Mouse (Mus musculus) E14TG2a.4 (cell line): ENCODE measurements around the gene Trpm6.

Experiments
- H3K27me3 ChIP-seq: 2 replicates; pipeline ENCODE4 v1.6.1; 2014; ENCODE audit warnings: low read length, control low read depth; ENCODE audit not compliant: insufficient read depth
- H3K36me3 ChIP-seq: 2 replicates; pipeline ENCODE4 v1.6.1; 2014; ENCODE audit warnings: low read length, control low read depth; ENCODE audit not compliant: insufficient read depth
- H3K4me1 ChIP-seq: replicated peaks from 2 replicates; pipeline ENCODE4 v1.6.1; 2014; ENCODE audit warnings: low read depth, low read length, control low read depth
- H3K4me3 ChIP-seq: replicated peaks from 2 replicates; pipeline ENCODE4 v1.5.1; 2014; ENCODE audit warnings: mild to moderate bottlenecking, low read length
- H3K9me3 ChIP-seq: 2 replicates; pipeline ENCODE4 v1.6.1; 2014; ENCODE audit warnings: low read length, control low read depth
- CTCF ChIP-seq: conservative IDR thresholded peaks from 2 replicates; pipeline ENCODE4 v1.5.1; 2014; ENCODE audit warnings: low read length
- NANOG ChIP-seq: IDR thresholded peaks from 2 replicates; pipeline ENCODE4 v1.6.1; 2014; ENCODE audit warnings: borderline replicate concordance, low read length, mixed read lengths
- POU5F1 ChIP-seq: IDR thresholded peaks from 2 replicates; pipeline ENCODE4 v1.6.1; 2014; ENCODE audit warnings: low read length, borderline replicate concordance

The Trpm6 gene

DNA sequence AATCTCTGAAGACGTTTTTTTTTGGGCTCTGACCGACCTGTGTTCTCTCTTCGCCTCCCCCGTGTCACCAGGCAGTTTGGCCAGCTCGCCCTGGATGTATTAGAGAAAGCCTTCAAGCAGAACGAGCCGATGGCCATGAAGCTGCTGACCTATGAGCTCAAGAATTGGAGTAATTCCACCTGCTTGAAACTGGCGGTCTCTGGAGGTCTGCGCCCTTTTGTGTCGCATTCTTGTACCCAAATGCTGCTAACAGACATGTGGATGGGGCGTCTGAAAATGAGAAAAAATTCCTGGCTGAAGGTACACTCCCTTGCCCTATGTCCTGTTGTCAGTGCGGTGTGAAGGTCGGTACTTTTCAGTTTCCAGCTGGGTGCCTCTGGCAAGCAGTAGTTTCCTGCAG lies 65.4 kb downstream of the Trpm6 start:
- TF ChIP-seq POU5F1 (no peak), CTCF (no peak), NANOG (no peak)
- no peak overlapping the region for H3K4me3 ChIP-seq
- no peaks in the 10 kb centered on the region for H3K27me3 ChIP-seq
- H3K4me1 ChIP-seq: no peaks in the 10 kb centered on the region
- no peaks in the 10 kb centered on the region for H3K36me3 ChIP-seq
- no peaks in the 10 kb centered on the region for H3K9me3 ChIP-seq

DNA sequence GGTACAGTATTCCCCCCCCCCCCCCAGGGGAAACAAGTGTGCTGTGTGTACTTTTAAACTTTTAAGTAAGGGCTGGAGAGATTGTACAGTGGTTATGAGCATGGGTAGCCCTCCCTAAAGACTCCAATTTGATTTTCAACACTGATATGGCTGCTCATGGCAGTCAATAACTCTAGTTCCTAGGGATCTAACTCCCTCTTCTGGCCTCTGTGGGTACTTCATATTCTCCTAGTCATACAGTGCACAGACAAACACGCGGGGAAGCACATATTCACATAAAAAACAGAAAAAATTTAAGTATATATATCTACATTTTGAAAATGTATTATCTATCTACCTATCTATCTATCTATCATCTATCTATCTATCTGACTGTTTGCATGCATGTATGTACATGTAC lies 67.6 kb downstream of the Trpm6 start:
- Histone ChIP-seq H3K9me3 (no peaks in the 10 kb centered on the region), H3K4me3 (no peak overlapping the region), H3K27me3 (no peaks in the 10 kb centered on the region), H3K4me1 (no peaks in the 10 kb centered on the region), H3K36me3 (no peaks in the 10 kb centered on the region)
- TF ChIP-seq POU5F1: no peak
- TF ChIP-seq CTCF: peak; percentile 46

DNA sequence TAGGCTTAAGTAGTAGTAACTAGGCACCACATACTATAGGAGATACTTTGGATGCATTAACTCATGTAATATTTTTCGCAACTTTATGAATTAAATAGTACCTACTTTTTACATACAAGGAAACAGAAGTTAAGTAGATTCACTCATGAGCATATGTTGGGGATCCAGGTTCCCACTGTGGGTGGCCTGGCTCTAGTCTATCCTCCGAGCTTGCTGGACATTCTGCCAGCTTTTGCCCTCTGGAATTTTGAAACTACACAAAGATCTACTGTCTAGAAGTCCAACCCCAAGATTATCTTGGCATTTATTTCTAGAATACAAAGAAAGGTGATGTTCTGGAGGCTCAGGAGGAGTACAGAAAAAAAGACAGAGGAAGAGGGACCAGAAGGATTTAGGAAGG lies 78.8 kb downstream of the Trpm6 start:
- Histone ChIP-seq H3K4me1 (no peaks in the 10 kb centered on the region), H3K36me3 (no peaks in the 10 kb centered on the region), H3K9me3 (no peaks in the 10 kb centered on the region), H3K27me3 (no peaks in the 10 kb centered on the region), H3K4me3 (no peak overlapping the region)
- no peak for TF ChIP-seq NANOG
- no peak for TF ChIP-seq POU5F1
- TF ChIP-seq CTCF: no peak

DNA sequence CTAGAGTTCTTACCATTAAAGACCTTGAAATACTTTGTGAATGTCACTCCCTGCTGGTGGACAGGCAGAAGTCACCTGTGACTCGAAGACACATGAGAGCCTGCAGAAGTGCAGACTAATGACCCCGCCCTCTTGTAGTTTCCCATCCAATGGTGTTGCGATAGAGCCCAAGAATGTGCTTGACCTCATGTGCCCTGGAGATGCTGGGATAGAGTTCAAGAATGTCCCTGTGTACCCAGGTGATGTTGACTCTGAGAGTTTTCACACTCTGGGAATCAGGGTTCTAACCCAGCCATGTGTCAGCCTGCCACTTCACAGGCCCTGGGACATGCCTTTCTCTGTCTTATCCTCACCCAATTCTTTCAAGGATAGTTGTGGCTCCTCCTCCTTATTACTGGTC lies 81.4 kb downstream of the Trpm6 start:
- Histone ChIP-seq H3K36me3 (no peaks in the 10 kb centered on the region), H3K27me3 (no peaks in the 10 kb centered on the region), H3K4me1 (no peaks in the 10 kb centered on the region), H3K9me3 (no peaks in the 10 kb centered on the region), H3K4me3 (no peak overlapping the region)
- TF ChIP-seq POU5F1: no peak
- no peak for TF ChIP-seq CTCF
- TF ChIP-seq NANOG: no peak

DNA sequence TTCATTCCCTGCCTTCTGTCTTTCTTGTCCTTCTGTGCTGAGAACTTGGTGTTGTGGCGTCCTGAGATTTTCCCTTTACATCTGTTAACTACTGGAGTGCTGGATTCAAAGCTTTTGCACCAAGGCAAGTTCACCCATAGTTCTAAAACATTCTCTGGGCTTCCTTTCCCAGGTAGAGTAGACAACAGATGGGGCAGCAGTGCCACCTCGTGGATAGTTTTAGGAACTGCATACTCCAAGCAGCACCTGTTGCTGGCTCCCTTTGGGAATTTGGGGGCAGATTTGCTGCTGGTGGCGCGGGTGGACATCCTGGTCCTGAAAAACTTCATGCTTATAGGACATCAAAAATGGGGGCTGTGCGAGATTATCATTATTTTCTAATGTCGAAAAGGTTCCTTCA lies 85.2 kb downstream of the Trpm6 start:
- Histone ChIP-seq H3K4me1 (no peaks in the 10 kb centered on the region), H3K9me3 (no peaks in the 10 kb centered on the region), H3K36me3 (no peaks in the 10 kb centered on the region), H3K4me3 (no peak overlapping the region), H3K27me3 (no peaks in the 10 kb centered on the region; the same call in 1 of the 2 replicates)
- TF ChIP-seq CTCF: peak; percentile 93
- no peak for TF ChIP-seq POU5F1
- no peak for TF ChIP-seq NANOG

DNA sequence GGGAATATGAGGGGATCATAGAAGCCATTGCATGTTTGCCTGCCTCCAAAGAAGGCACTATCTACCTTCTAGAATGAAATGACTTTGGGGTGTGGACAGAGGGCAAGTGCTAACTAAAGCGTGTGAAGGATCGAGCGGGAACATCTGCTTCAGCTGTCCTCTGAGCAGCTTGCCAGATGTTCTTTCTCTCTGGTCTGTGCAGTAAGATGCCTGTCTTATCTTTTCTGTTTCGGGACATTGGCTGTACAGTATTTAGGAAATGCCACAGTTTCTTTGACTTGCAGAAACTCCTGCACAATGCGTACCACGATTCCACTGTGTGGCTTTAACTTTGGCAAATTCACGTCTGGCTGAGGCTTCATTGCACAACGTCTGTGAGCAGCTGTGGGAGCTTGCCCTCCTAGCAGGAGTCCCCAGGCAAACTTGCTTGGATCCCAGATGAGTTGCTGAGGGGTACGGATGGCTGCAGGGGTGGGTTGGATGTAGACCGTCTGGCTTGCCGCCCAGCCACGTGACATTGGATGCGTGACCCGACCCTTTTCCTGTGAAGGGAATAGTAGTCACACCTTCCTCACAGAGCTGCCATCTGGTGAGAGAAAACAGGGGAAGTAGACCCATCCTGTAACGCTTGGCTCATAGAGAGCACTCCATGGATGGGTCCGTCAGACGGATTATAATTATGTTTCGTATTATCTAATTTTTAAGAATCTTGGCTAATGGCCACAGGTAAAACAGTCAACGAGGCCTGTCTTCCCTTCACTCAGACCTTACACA lies 92.2 kb downstream of the Trpm6 start:
- TF ChIP-seq NANOG (no peak), POU5F1 (no peak), CTCF (no peak)
- H3K4me1 ChIP-seq: no peaks in the 10 kb centered on the region
- H3K4me3 ChIP-seq: no peak overlapping the region
- H3K27me3 ChIP-seq: peaks cover 12% of the 10 kb centered on the region
- no peaks in the 10 kb centered on the region for H3K36me3 ChIP-seq
- no peaks in the 10 kb centered on the region for H3K9me3 ChIP-seq

DNA sequence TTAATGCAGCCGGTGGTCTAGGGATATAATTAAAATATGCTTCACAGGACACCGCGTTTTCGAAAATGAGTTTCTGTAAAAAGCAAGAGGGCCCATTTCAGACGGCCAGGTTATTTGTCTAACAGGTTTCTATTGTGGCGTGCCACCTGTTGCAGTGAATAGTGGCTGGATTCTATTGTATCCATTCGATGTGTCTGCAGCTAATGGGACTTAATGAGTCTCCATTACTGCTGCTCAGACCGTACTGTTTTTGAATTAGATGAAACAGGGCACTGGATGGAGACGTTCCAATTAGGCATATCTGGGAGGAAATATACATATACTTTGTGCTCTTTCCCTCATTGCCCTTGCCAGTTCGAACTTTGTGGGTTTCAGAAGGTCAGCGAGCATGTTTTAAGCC lies 92.8 kb downstream of the Trpm6 start:
- TF ChIP-seq CTCF: no peak
- Histone ChIP-seq H3K4me1 (no peaks in the 10 kb centered on the region), H3K36me3 (no peaks in the 10 kb centered on the region), H3K4me3 (no peak overlapping the region), H3K27me3 (peaks cover 12% of the 10 kb centered on the region), H3K9me3 (no peaks in the 10 kb centered on the region)

DNA sequence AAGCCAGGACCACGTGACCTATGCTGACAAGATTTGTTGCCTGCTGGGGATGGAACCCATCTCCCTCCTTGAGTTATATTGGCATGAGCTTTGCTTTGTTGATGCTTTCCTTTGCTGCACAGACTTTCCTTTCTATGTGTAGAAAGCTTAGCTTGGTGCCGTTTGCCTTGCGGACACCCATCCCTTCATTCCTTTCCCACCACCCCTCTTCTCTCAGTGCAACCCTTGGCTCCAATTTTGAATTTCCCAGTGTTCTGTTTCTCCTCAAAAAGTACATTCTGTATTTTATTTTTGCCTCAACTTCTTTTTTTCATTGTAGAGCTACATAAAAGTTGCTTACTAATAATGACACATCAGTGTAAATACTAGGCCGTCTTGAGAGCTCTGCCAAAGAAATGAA lies 96.6 kb downstream of the Trpm6 start:
- TF ChIP-seq POU5F1: no peak
- no peak for TF ChIP-seq NANOG
- TF ChIP-seq CTCF: no peak
- H3K4me3 ChIP-seq: no peak overlapping the region
- H3K27me3 ChIP-seq: peaks cover 3% of the 10 kb centered on the region; the same call in 1 of the 2 replicates
- no peaks in the 10 kb centered on the region for H3K9me3 ChIP-seq
- H3K36me3 ChIP-seq: no peaks in the 10 kb centered on the region
- no peaks in the 10 kb centered on the region for H3K4me1 ChIP-seq

DNA sequence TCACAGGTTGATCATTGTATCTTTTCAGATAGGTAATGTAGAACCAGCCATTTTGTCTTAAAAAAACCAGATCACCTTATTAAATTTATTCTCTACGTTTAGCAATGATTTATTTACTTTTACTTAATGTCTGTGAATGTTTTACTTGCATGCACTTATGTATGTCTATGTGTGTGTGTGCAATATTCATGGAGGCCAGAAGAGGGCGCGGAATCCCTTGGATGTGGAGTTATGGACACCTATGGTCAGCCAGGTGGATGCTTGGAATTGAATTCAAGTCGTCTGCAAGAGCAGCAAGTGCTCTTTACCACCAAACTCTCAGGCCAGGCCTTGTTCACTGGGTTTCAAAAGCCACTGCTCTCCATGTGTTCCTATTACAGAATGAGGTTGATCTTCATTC lies 118.5 kb downstream of the Trpm6 start:
- Histone ChIP-seq H3K36me3 (no peaks in the 10 kb centered on the region), H3K4me1 (no peaks in the 10 kb centered on the region), H3K27me3 (no peaks in the 10 kb centered on the region), H3K9me3 (no peaks in the 10 kb centered on the region), H3K4me3 (no peak overlapping the region)
- TF ChIP-seq POU5F1 (no peak), CTCF (peak; percentile 65), NANOG (no peak)
